Mouse (Mus musculus) cerebellum, adult 9-10 months (tissue): Measurements from ENCODE around the gene Evi2.

Source experiments
- DNase-seq: peaks from one replicate; pipeline ENCODE4 v3.0.0; 2022

Evi2 gene

GRCm38 (mm10) chr11:79523560-79524309 is 6.7 kb downstream of the Evi2 start, which contains the start of gene Evi2b:
Gene Evi2b (minus strand): TSS chr11:79523762.
- DNase-seq, result no peak

- DNase-seq, result no peak
Measured at GRCm38 (mm10) chr11:79522944-79523343, 7.4 kb downstream of the Evi2 start.

- DNase-seq, result no peak
Measured at GRCm38 (mm10) chr11:79521930-79522329, 8.5 kb downstream of the Evi2 start.

- no peak for DNase-seq
Measured at GRCm38 (mm10) chr11:79520772-79521171, 9.6 kb downstream of the Evi2 start.

- no peak for DNase-seq
Measured at GRCm38 (mm10) chr11:79519878-79520291, 10.5 kb downstream of the Evi2 start.

- DNase-seq, result no peak
Measured at GRCm38 (mm10) chr11:79519299-79519698, 11.1 kb downstream of the Evi2 start.

GRCm38 (mm10) chr11:79515798-79516197 is 14.6 kb downstream of the Evi2 start:
- no peak for DNase-seq

GRCm38 (mm10) chr11:79515331-79515730 is 15.1 kb downstream of the Evi2 start:
- peak; percentile 16 for DNase-seq

GRCm38 (mm10) chr11:79511970-79512369 is 18.4 kb downstream of the Evi2 start:
- no peak for DNase-seq

GRCm38 (mm10) chr11:79504506-79504905 is 25.9 kb downstream of the Evi2 start:
- no peak for DNase-seq

- DNase-seq, result no peak
Measured at GRCm38 (mm10) chr11:79503845-79504244, 26.5 kb downstream of the Evi2 start, which contains the start of gene Omg. Gene Omg (minus strand): TSS chr11:79504084.

GRCm38 (mm10) chr11:79502917-79503316 is 27.5 kb downstream of the Evi2 start:
- peak; percentile 23 for DNase-seq

- no peak for DNase-seq
Measured at GRCm38 (mm10) chr11:79494976-79495800, 35.2 kb downstream of the Evi2 start.

- no peak for DNase-seq
Measured at GRCm38 (mm10) chr11:79484721-79485120, 45.7 kb downstream of the Evi2 start.

GRCm38 (mm10) chr11:79483876-79484528 is 46.4 kb downstream of the Evi2 start:
- DNase-seq, result no peak

GRCm38 (mm10) chr11:79483392-79483791 is 47.0 kb downstream of the Evi2 start:
- no peak for DNase-seq

GRCm38 (mm10) chr11:79468097-79468496 is 62.3 kb downstream of the Evi2 start:
- no peak for DNase-seq
